Mouse (Mus musculus) embryonic facial prominence, embryonic 14.5 days (tissue): ENCODE measurements at regions not wholly inside any gene's neighbourhood (a gene's known extent, or its start where the extent isn't known, plus 50 kb on each side); places are given as distances from the start of the nearest gene placed in this dataset.

Source experiments
- ATAC-seq: fragments of 200-750 bp; cut with Nextera tagmentation; 2 replicates; pipeline ENCODE4 v1.8.0; 2017; ENCODE audit warnings: low read depth, moderate number of reproducible peaks, moderate TSS enrichment
- DNase-seq: peaks from one replicate; pipeline ENCODE4 v3.0.0-alpha.2; 2015; ENCODE audit warnings: low spot score
- H3K27ac ChIP-seq: fragments of 300-500 bp; sonication (generic); replicated peaks from 2 replicates; pipeline ENCODE4 v1.5.1; 2014; ENCODE audit warnings: low read depth, mild to moderate bottlenecking, low read length, moderate library complexity
- H3K27me3 ChIP-seq: fragments of 300-500 bp; sonication (generic); replicated peaks from 2 replicates; pipeline ENCODE4 v1.6.1; 2014; ENCODE audit warnings: low read length; ENCODE audit not compliant: control insufficient read depth, insufficient read depth
- H3K36me3 ChIP-seq: fragments of 300-500 bp; sonication (generic); 2 replicates; pipeline ENCODE4 v1.6.1; 2014; ENCODE audit warnings: low read length, mixed read lengths; ENCODE audit not compliant: control insufficient read depth, insufficient read depth
- H3K4me1 ChIP-seq: fragments of 300-500 bp; sonication (generic); 2 replicates; pipeline ENCODE4 v1.6.1; 2014; ENCODE audit warnings: antibody characterized with exemption, low read length; ENCODE audit not compliant: control insufficient read depth, insufficient read depth
- H3K4me2 ChIP-seq: fragments of 300-500 bp; sonication (generic); 2 replicates; pipeline ENCODE4 v1.6.1; 2014; ENCODE audit warnings: low read depth, mild to moderate bottlenecking, low read length, moderate library complexity, mixed read lengths
- H3K4me3 ChIP-seq: fragments of 300-500 bp; sonication (generic); 2 replicates; pipeline ENCODE4 v1.5.1; 2014; ENCODE audit warnings: low read depth, mild to moderate bottlenecking, low read length
- H3K9ac ChIP-seq: fragments of 300-500 bp; sonication (generic); 2 replicates; pipeline ENCODE4 v1.6.1; 2014; ENCODE audit warnings: low read depth, mild to moderate bottlenecking, low read length, moderate library complexity, mixed read lengths
- H3K9me3 ChIP-seq: fragments of 300-500 bp; sonication (generic); 2 replicates; pipeline ENCODE4 v1.6.1; 2016; ENCODE audit warnings: low read length; ENCODE audit not compliant: control insufficient read depth
- WGBS: fragments of 180-500 bp; shearing (Covaris S2); extraction: QIAGEN DNeasy Blood & Tissue Kit; methylation state at CpG from one replicate; pipeline ENCODE4 v1.1.7; 2014; 5-methylcytosine and 5-hydroxymethylcytosine counted together

DNA sequence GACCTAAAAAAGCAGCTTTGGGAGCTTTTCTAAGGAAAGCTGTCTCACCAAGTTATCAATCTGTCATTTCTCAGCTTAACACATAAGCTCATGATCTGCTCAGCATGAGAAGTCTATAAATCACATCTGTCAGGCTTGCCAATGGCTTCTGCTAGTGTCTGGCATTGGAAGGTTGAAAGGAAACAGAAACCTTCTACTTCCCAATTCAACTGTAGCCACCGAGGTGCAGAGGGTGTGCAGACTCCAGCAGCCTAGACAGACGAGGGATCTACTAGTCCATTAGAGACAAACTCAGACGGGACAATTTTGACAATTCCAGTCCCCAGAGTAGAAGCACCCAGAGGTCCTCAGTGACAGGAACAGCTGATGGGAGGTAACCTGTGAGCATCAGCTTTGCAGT is 103.0 kb downstream of the Nab1 start:
- Histone ChIP-seq H3K4me3 (no peak overlapping the region), H3K36me3 (no peaks in the 10 kb centered on the region), H3K9ac (no peak overlapping the region), H3K27me3 (no peaks in the 10 kb centered on the region), H3K4me2 (no peak overlapping the region), H3K9me3 (no peaks in the 10 kb centered on the region), H3K4me1 (no peaks in the 10 kb centered on the region), H3K27ac (no peak overlapping the region)
- DNase-seq (no peak), ATAC-seq (no peak)
- 61% methylated on average over 3 of the region's 3 CpGs for WGBS

DNA sequence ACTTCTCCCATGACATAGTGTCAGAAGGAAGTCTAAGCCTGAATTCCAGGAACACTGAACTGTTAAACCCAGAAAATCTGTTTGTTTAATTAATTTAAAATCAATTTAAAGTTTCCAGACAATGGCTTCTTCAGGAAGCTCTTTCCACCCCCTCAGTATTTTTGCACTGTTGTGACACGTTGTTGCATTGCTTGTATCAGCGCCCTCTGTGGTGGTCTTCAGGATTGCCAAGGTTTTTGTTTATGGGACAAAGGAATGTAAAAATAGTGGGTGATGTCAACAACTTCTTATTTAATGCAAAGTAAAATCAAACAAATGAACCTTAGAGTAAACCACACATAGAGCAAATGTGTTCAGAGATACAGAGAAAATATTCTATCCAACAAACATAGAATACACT is 107.5 kb downstream of the Nab1 start:
- DNase-seq (no peak), ATAC-seq (no peak)
- no peak overlapping the region for H3K4me3 ChIP-seq
- no peak overlapping the region for H3K9ac ChIP-seq
- H3K4me2 ChIP-seq = no peak overlapping the region
- 56% methylated on average over 2 of the region's 2 CpGs for WGBS
- no peaks in the 10 kb centered on the region for H3K27me3 ChIP-seq
- H3K4me1 ChIP-seq = no peaks in the 10 kb centered on the region
- no peak overlapping the region for H3K27ac ChIP-seq
- no peaks in the 10 kb centered on the region for H3K9me3 ChIP-seq
- H3K36me3 ChIP-seq = no peaks in the 10 kb centered on the region

DNA sequence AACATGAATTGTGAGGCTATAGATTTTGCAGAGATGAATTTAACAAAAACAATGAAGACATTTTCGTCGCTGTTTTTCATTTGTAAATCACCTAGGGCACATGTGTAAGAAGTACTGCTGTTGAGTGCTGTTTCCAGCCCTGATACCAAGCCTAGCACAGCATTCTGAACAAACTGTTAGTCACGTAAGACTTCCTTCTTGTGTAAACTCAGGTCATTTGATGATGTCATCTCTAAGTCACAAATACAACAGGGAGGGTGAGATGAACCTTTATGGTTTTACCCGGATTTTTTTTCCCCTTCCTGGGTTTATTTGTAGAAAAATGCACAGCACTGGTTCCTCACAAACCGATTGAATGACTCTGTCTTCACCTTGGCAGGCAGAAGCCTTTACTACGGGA is 111.6 kb downstream of the Nab1 start:
- no peaks in the 10 kb centered on the region for H3K36me3 ChIP-seq
- WGBS = 71% methylated on average over 6 of the region's 6 CpGs
- H3K4me3 ChIP-seq = no peak overlapping the region
- no peaks in the 10 kb centered on the region for H3K4me1 ChIP-seq
- no peaks in the 10 kb centered on the region for H3K9me3 ChIP-seq
- H3K27ac ChIP-seq = no peak overlapping the region
- H3K27me3 ChIP-seq = no peaks in the 10 kb centered on the region
- no peak overlapping the region for H3K4me2 ChIP-seq
- DNase-seq (no peak), ATAC-seq (no peak)
- H3K9ac ChIP-seq = no peak overlapping the region

DNA sequence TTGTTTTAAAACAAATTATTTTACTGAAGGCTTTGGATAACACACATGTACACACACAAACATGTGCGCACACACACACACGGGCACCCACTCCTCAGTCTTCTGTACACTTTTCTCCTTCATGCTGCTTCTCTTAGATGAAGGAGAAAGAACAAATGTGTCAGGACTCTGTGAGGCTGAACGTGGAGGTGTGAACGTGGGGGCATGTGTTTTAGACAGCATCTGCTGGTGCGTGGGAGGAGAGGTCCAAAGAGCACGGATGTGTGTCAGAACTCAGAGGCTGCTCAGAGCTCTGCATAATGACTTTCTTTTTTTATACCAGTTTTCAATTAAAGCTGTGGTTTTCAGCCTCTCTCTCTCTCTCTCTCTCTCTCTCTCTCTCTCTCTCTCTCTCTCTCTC is 112.4 kb downstream of the Nab1 start:
- no peak overlapping the region for H3K9ac ChIP-seq
- no peak overlapping the region for H3K4me2 ChIP-seq
- H3K27me3 ChIP-seq = no peaks in the 10 kb centered on the region
- WGBS = 57% methylated on average over 6 of the region's 6 CpGs
- H3K9me3 ChIP-seq = no peaks in the 10 kb centered on the region
- ATAC-seq (no peak), DNase-seq (no peak)
- no peak overlapping the region for H3K27ac ChIP-seq
- no peaks in the 10 kb centered on the region for H3K36me3 ChIP-seq
- no peaks in the 10 kb centered on the region for H3K4me1 ChIP-seq
- no peak overlapping the region for H3K4me3 ChIP-seq

DNA sequence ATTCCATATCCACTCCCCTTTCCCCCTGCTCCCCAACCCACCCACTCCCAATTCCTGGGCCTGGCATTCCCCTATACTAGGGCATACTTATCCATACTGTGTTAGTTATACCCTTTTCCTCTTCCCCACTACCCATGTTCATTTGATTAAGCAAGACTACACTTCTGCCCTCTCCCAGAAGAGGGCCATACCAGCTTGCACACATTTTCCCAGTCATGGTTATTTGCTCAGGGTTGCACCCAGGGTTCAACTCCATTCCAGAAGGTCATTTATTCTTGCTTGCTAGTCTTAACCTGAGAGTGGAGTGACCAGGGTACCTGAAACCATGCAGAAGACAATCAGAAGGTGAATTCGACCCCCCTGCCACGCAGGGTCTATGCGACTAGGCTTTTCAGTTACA is 113.4 kb downstream of the Nab1 start:
- H3K4me3 ChIP-seq = no peak overlapping the region
- H3K36me3 ChIP-seq = no peaks in the 10 kb centered on the region
- H3K4me2 ChIP-seq = no peak overlapping the region
- H3K27me3 ChIP-seq = no peaks in the 10 kb centered on the region
- DNase-seq (no peak), ATAC-seq (no peak)
- H3K9ac ChIP-seq = no peak overlapping the region
- no peaks in the 10 kb centered on the region for H3K4me1 ChIP-seq
- WGBS = 87% methylated on average over 3 of the region's 3 CpGs
- H3K9me3 ChIP-seq = no peaks in the 10 kb centered on the region
- H3K27ac ChIP-seq = no peak overlapping the region

DNA sequence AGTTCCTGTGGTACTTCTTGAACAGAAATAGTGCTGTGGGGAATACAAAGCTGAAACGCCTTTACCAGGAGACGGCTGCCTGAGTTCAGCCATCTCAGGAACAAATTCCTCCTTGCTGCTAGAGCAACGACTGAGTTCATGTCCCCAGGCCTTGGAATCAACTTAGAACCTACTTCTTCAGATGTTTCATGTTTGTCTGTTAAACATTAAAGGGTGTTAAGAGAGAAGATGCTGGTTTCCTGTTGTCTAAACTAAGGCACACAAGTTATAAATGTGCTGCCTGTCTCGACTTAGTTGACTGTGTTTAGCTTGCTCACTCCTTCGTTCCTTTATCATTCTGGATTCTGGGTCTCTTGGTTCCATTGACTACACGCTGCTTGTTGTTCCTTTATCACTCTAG is 125.2 kb downstream of the Nab1 start:
- Histone ChIP-seq H3K27me3 (no peaks in the 10 kb centered on the region), H3K27ac (no peak overlapping the region), H3K9ac (no peak overlapping the region), H3K4me1 (no peaks in the 10 kb centered on the region), H3K4me2 (no peak overlapping the region), H3K9me3 (no peaks in the 10 kb centered on the region), H3K4me3 (no peak overlapping the region), H3K36me3 (no peaks in the 10 kb centered on the region)
- WGBS = 70% methylated on average over 6 of the region's 6 CpGs
- ATAC-seq (no peak), DNase-seq (no peak)

DNA sequence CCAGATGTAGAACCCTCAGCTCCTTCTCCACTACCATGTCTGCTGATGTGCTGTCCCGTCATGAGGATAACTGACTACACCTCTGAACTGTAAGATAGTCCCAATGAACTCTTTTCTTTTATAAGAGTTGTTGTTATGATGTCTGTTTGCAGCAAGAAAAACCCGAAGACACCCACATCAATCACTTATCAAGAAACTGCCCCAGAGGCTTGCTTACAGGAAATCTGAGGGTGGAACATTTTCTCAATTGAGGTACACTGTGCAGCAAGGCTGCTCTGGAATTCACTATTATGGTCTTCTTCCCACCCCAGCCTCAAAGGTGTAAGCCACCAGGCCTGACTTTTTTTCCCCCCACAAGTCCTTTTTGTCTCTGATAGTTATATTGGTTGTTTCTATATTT is 125.8 kb downstream of the Nab1 start:
- no peaks in the 10 kb centered on the region for H3K4me1 ChIP-seq
- no peaks in the 10 kb centered on the region for H3K27me3 ChIP-seq
- H3K36me3 ChIP-seq = no peaks in the 10 kb centered on the region
- H3K4me3 ChIP-seq = no peak overlapping the region
- H3K9ac ChIP-seq = no peak overlapping the region
- H3K27ac ChIP-seq = no peak overlapping the region
- WGBS = 80% methylated on average over 2 of the region's 2 CpGs
- H3K9me3 ChIP-seq = no peaks in the 10 kb centered on the region
- no peak overlapping the region for H3K4me2 ChIP-seq
- no peak for DNase-seq
- no peak for ATAC-seq

DNA sequence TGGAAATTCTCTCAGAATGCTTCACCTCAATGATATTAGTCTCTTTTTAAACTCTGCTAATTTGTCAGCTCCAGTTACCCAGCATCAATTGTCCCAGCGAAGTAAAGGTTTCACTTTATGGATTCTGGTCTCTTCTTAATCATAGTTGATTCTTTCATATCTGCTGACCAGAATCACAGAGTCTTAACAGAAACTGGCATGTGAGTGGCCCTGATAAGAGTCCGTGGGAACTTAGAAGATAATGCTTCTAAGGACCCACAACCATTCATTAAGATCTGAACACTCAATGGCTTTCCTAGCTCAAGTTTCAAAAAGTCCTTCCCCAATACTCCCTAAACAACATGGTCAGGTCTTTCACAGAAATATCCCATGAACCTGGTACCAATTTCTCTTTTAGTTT is 126.7 kb downstream of the Nab1 start:
- Histone ChIP-seq H3K9ac (no peak overlapping the region), H3K4me3 (no peak overlapping the region), H3K4me1 (no peaks in the 10 kb centered on the region), H3K27me3 (no peaks in the 10 kb centered on the region), H3K4me2 (no peak overlapping the region), H3K27ac (no peak overlapping the region), H3K9me3 (no peaks in the 10 kb centered on the region), H3K36me3 (no peaks in the 10 kb centered on the region)
- 72% methylated on average over 2 of the region's 2 CpGs for WGBS
- no peak for ATAC-seq
- no peak for DNase-seq

DNA sequence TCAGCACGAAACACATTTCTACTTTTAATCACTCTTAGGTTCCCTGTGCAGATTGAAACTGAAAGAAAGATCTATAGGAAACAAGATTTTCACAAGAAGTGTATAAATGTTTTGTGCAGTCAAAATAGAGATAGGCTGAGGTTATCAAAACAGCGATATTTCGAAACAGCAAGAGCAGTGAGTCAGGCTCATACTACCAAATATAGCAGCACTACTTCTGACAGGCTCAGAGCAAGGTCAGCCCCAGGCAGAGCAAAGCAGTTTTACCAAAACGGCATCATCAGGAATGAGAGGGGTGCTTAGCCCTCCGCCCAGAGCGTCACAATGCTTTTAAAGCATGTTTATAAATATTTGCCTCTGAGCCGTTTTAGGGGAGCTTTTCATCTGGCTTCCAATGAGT is 133.4 kb upstream of the Gls start:
- DNase-seq (no peak), ATAC-seq (no peak)
- no peak overlapping the region for H3K4me2 ChIP-seq
- no peaks in the 10 kb centered on the region for H3K36me3 ChIP-seq
- no peaks in the 10 kb centered on the region for H3K9me3 ChIP-seq
- H3K9ac ChIP-seq = no peak overlapping the region
- no peak overlapping the region for H3K4me3 ChIP-seq
- H3K27me3 ChIP-seq = no peaks in the 10 kb centered on the region
- H3K27ac ChIP-seq = no peak overlapping the region
- 71% methylated on average over 7 of the region's 7 CpGs for WGBS
- H3K4me1 ChIP-seq = no peaks in the 10 kb centered on the region
